Mouse (Mus musculus) kidney, embryonic 14.5 days (tissue): ENCODE results near the gene Olfr115. TPM values are rescaled to one million over a fixed set of nuclear protein-coding genes. Genes with fewer than 3 reads are reported as not detected.

Experiments
- ATAC-seq: fragments of 200-750 bp; cut with Nextera tagmentation; 2 replicates; pipeline ENCODE4 v1.8.0; 2017; ENCODE audit warnings: moderate number of reproducible peaks, mild to moderate bottlenecking, moderate TSS enrichment, moderate library complexity; ENCODE audit not compliant: low FRiP score, low TSS enrichment
- H3K27ac ChIP-seq: fragments of 300-500 bp; sonication (generic); 2 replicates; pipeline ENCODE4 v1.5.1; 2014; ENCODE audit warnings: low read depth, mild to moderate bottlenecking, low read length, moderate library complexity, mixed read lengths
- H3K27me3 ChIP-seq: fragments of 300-500 bp; sonication (generic); 2 replicates; pipeline ENCODE4 v1.6.1; 2014; ENCODE audit warnings: mild to moderate bottlenecking, low read length; ENCODE audit not compliant: control insufficient read depth, insufficient read depth
- H3K36me3 ChIP-seq: fragments of 300-500 bp; sonication (generic); 2 replicates; pipeline ENCODE4 v1.6.1; 2014; ENCODE audit warnings: low read length, mixed read lengths; ENCODE audit not compliant: control insufficient read depth, insufficient read depth
- H3K4me1 ChIP-seq: fragments of 300-500 bp; sonication (generic); 2 replicates; pipeline ENCODE4 v1.6.1; 2014; ENCODE audit warnings: low read length, mixed read lengths; ENCODE audit not compliant: control insufficient read depth, insufficient read depth
- H3K4me2 ChIP-seq: fragments of 300-500 bp; sonication (generic); replicated peaks from 2 replicates; pipeline ENCODE4 v1.6.1; 2014; ENCODE audit warnings: low read depth, mild to moderate bottlenecking, low read length
- H3K4me3 ChIP-seq: fragments of 300-500 bp; sonication (generic); 2 replicates; pipeline ENCODE4 v1.5.1; 2014; ENCODE audit warnings: mild to moderate bottlenecking, low read length
- H3K9ac ChIP-seq: fragments of 300-500 bp; sonication (generic); 2 replicates; pipeline ENCODE4 v1.6.1; 2014; ENCODE audit warnings: low read depth, mild to moderate bottlenecking, low read length, moderate library complexity
- H3K9me3 ChIP-seq: fragments of 300-500 bp; sonication (generic); 2 replicates; pipeline ENCODE4 v1.6.1; 2016; ENCODE audit warnings: low read length; ENCODE audit not compliant: control insufficient read depth
- WGBS: fragments of 180-500 bp; shearing (Covaris S2); extraction: QIAGEN DNeasy Blood & Tissue Kit; methylation state at CpG from one replicate; pipeline ENCODE4 v1.1.7; 2014; 5-methylcytosine and 5-hydroxymethylcytosine counted together
- polyA plus RNA-seq: library from polyadenylated mRNA; unstranded; fragments of >200 nt; fragmentation: Nextera tagmentation; extraction: Ambion mirVana; gene quantifications from 2 replicates; pipeline ENCODE4 v1.2.1, GENCODE M21; 2014

Olfr115 gene
- polyA plus RNA-seq: not detected in 2 replicates

DNA sequence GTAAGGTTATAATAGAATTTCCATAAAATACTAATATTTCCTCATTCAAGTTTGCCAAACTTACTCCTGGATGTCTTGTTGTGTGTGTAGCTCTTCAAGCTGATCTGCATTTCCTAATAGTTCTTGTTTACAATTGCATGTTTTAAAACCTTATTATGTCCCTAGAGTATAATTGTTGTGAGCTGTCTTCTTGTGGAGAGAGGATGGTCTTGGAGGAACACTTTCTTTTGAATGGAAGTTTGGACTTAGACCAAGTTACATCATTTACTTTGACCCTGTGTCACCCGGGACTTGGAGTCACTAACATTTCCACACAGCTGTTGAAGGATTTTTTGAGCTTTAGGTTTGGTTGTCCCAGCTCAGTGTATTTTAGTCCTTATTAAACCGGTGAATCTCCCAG is at the start of gene Olfr115, which contains the start of gene Olfr116:
Olfr115 (minus strand) TSS at position 101 of the 400 bp plus-strand sequence.
Olfr116 (minus strand) TSS at position 191 of the 400 bp plus-strand sequence.
- no peaks in the 10 kb centered on the region for H3K4me1 ChIP-seq
- no peak within 1 kb of the TSS for H3K27ac ChIP-seq
- no peak within 1 kb of the TSS for H3K4me2 ChIP-seq
- H3K36me3 ChIP-seq: no peaks in the 10 kb centered on the region
- no peak within 1 kb of the TSS for H3K9ac ChIP-seq
- no peaks in the 10 kb centered on the region for H3K9me3 ChIP-seq
- no peaks in the 10 kb centered on the region for H3K27me3 ChIP-seq
- H3K4me3 ChIP-seq: no peak within 1 kb of the TSS
- WGBS: 81% methylated on average over 2 of the region's 2 CpGs
- no peak for ATAC-seq

DNA sequence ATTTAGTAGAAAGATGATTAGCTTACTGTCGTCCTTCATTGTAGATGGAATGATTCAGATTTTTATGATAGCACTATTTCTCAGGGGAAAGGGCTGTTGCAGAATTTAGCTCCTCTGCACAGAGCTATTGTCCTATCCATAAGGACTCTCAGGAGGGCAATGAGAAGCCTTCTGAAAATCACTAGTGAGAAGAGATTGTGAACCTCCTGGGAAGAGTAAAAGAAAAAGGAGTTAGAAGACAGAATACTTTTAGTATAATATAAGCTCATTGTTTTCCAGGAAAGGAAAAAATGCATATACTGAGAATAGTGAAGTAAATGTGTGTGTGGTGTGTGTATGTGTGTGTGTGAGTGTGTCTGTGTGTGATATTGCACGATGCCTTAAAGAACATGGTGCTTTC is 39.8 kb upstream of the Olfr115 start, which contains the start of gene Olfr118:
Olfr118 (plus strand) TSS at position 301 of the 400 bp plus-strand sequence.
- H3K9ac ChIP-seq: no peak within 1 kb of the TSS
- H3K27ac ChIP-seq: no peak within 1 kb of the TSS
- no peak within 1 kb of the TSS for H3K4me2 ChIP-seq
- no peak for ATAC-seq
- H3K9me3 ChIP-seq: no peaks in the 10 kb centered on the region
- no peaks in the 10 kb centered on the region for H3K27me3 ChIP-seq
- WGBS: 81% methylated on average over 2 of the region's 2 CpGs
- H3K4me1 ChIP-seq: no peaks in the 10 kb centered on the region
- no peak within 1 kb of the TSS for H3K4me3 ChIP-seq
- no peaks in the 10 kb centered on the region for H3K36me3 ChIP-seq

DNA sequence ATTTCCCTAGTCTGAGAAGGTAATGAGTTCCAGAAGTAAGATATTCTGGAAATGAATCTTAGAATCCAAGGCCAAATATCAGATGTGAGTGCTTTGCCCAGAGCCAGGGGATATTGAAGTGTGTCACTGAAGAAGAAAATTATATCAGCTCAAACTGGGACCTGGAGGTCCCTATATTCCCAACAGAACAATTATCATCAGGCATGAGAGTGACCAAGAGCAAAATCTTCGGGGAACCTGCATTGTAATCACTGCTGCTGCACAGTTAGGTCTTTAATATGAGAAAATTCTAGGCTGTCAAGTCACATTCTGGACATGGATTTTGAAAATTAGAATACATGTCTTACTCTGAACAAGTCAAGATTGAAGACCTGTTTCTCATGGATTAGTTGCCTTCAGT is 36.8 kb upstream of the Olfr115 start, which contains the start of gene Olfr117:
Olfr117 (minus strand) TSS at position 101 of the 400 bp plus-strand sequence.
- H3K9ac ChIP-seq: no peak within 1 kb of the TSS
- ATAC-seq: no peak

DNA sequence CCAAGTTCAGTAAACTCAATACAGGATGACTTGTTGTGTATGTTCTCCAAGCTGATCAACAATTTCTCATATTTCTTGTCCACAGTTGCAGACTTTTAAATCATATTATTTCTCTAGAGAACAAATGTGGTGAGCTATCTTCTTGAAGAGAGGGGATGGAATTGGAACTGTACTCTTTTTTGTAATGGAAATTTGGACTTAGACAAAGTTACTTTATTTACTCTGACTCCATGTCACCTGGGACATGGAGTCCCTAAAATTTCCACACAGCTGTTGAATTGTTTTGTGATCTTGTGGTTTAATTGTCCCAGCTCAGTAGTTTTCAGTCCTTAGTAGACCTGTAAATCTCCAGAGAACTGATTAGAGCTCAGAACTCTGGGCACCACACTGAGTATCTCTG is 34.3 kb downstream of the Olfr115 start, which contains the start of gene Olfr114:
Olfr114 (minus strand) TSS at position 101 of the 400 bp plus-strand sequence.
- Histone ChIP-seq H3K4me1 (no peaks in the 10 kb centered on the region), H3K27ac (no peak within 1 kb of the TSS), H3K4me3 (no peak within 1 kb of the TSS), H3K9me3 (no peaks in the 10 kb centered on the region), H3K4me2 (no peak within 1 kb of the TSS), H3K9ac (no peak within 1 kb of the TSS), H3K36me3 (no peaks in the 10 kb centered on the region), H3K27me3 (no peaks in the 10 kb centered on the region)
- no peak for ATAC-seq

More for the DNA sequence above, 36.8 kb upstream of the Olfr115 start, which contains the start of gene Olfr117:
- 61% methylated on average over 1 of the region's 1 CpGs for WGBS
- Histone ChIP-seq H3K9me3 (no peaks in the 10 kb centered on the region), H3K27ac (no peak within 1 kb of the TSS), H3K4me2 (no peak within 1 kb of the TSS), H3K36me3 (no peaks in the 10 kb centered on the region), H3K4me3 (no peak within 1 kb of the TSS), H3K4me1 (no peaks in the 10 kb centered on the region), H3K27me3 (no peaks in the 10 kb centered on the region)

DNA sequence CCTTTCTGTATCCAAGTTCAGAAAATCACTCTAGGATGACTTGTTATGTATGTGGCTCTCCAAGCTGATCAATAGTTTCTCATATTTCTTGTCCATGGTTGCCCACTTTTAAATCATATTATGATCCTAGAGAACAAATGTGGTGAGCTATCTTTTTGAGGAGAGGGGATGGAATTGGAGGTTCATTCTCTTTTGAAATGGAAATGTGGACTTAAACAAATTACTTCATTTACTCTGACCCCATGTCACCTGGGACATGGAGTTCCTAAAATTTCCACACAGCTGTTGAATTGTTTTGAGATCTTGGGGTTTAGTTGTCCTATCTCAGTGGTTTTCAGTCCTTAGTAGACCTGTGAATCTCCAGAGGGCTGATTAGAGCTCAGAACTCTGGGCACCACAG is 49.3 kb downstream of the Olfr115 start, which contains the start of gene Olfr113:
Olfr113 (minus strand) TSS at position 101 of the 400 bp plus-strand sequence.
- no peaks in the 10 kb centered on the region for H3K27me3 ChIP-seq
- H3K4me1 ChIP-seq: no peaks in the 10 kb centered on the region
- H3K9me3 ChIP-seq: no peaks in the 10 kb centered on the region
- no peak within 1 kb of the TSS for H3K4me2 ChIP-seq
- H3K36me3 ChIP-seq: no peaks in the 10 kb centered on the region
- no peak within 1 kb of the TSS for H3K27ac ChIP-seq
- no peak for ATAC-seq
- H3K9ac ChIP-seq: no peak within 1 kb of the TSS
- H3K4me3 ChIP-seq: no peak within 1 kb of the TSS

DNA sequence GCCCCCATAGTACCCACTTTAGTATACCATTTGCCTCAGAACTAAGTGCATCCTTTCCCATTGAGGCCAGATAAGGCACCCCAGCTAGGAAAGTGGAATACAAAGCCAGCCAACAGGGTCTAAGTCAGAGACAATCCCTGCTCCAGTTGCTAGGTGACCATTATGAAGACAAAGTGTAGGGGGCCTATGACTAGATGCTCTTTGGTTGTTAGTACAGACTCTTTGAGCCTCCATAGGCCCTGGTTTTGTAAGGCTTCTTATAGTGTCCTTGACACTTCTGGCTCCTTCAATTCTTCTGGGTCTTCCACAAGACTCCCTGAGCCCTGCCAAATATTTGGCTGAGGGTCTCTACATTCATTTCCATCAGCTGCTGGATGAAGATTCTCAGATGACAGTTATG is 57.6 kb downstream of the Olfr115 start, which contains the start of gene Olfr112:
Olfr112 (minus strand) TSS at position 101 of the 400 bp plus-strand sequence.
- Histone ChIP-seq H3K4me3 (no peak within 1 kb of the TSS), H3K9me3 (no peaks in the 10 kb centered on the region), H3K4me2 (no peak within 1 kb of the TSS), H3K9ac (no peak within 1 kb of the TSS), H3K27me3 (no peaks in the 10 kb centered on the region), H3K36me3 (no peaks in the 10 kb centered on the region), H3K4me1 (no peaks in the 10 kb centered on the region), H3K27ac (no peak within 1 kb of the TSS)
- no peak for ATAC-seq

Other genes with a start within 250 kb of the Olfr115 start
- gene Olfr105-ps, start 248.1 kb downstream of the Olfr115 start, polyA plus RNA-seq: not detected in 2 replicates
- not detected in 2 replicates for gene Olfr106-ps, start 236.7 kb downstream of the Olfr115 start, polyA plus RNA-seq
- not detected in 2 replicates for gene Olfr107, start 227.9 kb downstream of the Olfr115 start, polyA plus RNA-seq
- not detected in 2 replicates for gene Olfr108, start 181.6 kb downstream of the Olfr115 start, polyA plus RNA-seq
- gene Olfr109, start 168.2 kb downstream of the Olfr115 start, polyA plus RNA-seq: not detected in 2 replicates
- gene H2-M2, start 143.6 kb downstream of the Olfr115 start, polyA plus RNA-seq: not detected in 2 replicates
- gene Olfr110, start 134.6 kb downstream of the Olfr115 start, polyA plus RNA-seq: not detected in 2 replicates
- gene Olfr111, start 119.1 kb downstream of the Olfr115 start, polyA plus RNA-seq: not detected in 2 replicates
- not detected in 2 replicates for gene Olfr112, start 57.7 kb downstream of the Olfr115 start, polyA plus RNA-seq
- gene Olfr113, start 49.4 kb downstream of the Olfr115 start, polyA plus RNA-seq: not detected in 2 replicates
- not detected in 2 replicates for gene Olfr114, start 34.4 kb downstream of the Olfr115 start, polyA plus RNA-seq
- not detected in 2 replicates for gene Olfr116, start 90 bp upstream of the Olfr115 start, polyA plus RNA-seq
- gene Olfr117, start 36.7 kb upstream of the Olfr115 start, polyA plus RNA-seq: not detected in 2 replicates
- gene Olfr118, start 39.9 kb upstream of the Olfr115 start, polyA plus RNA-seq: not detected in 2 replicates
- not detected in 2 replicates for gene Olfr119, start 69.5 kb upstream of the Olfr115 start, polyA plus RNA-seq
- gene Olfr120, start 94.7 kb upstream of the Olfr115 start, polyA plus RNA-seq: not detected in 2 replicates
- not detected in 2 replicates for gene Olfr121, start 121.7 kb upstream of the Olfr115 start, polyA plus RNA-seq
- gene Olfr122, start 141.5 kb upstream of the Olfr115 start, polyA plus RNA-seq: not detected in 2 replicates
- gene Olfr123, start 166.4 kb upstream of the Olfr115 start, polyA plus RNA-seq: not detected in 2 replicates
- not detected in 2 replicates for gene Olfr124, start 172.8 kb upstream of the Olfr115 start, polyA plus RNA-seq
- not detected in 2 replicates for gene Olfr125, start 205.8 kb upstream of the Olfr115 start, polyA plus RNA-seq
- gene Olfr126, start 220.4 kb upstream of the Olfr115 start, polyA plus RNA-seq: not detected in 2 replicates